Mouse (Mus musculus) macrophage (primary cell): ENCODE results near the gene Ciz1. TPM values are rescaled to one million over a fixed set of nuclear protein-coding genes. Genes with fewer than 3 reads are reported as not detected.
A peak's percentile ranks its signal among the peaks of the same experiment; 100 is the strongest.

ENCODE experiments used
- H3K27ac ChIP-seq: fragments of 350-480 bp; formaldehyde crosslinking; 2 replicates; pipeline ENCODE4 v1.9.0; 2021
- H3K36me3 ChIP-seq: fragments of 350-480 bp; formaldehyde crosslinking; 2 replicates; pipeline ENCODE4 v1.9.0; 2021; ENCODE audit errors: inconsistent target
- H3K4me3 ChIP-seq: fragments of 350-480 bp; formaldehyde crosslinking; 2 replicates; pipeline ENCODE4 v1.9.0; 2021; ENCODE audit errors: inconsistent target
- H3K79me2 ChIP-seq: fragments of 350-480 bp; formaldehyde crosslinking; 2 replicates; pipeline ENCODE4 v1.9.0; 2021; ENCODE audit errors: inconsistent target
- WGBS: methylation state at CpG from one replicate; pipeline ENCODE4 v1.1.7; 2026; ENCODE audit warnings: inconsistent platforms; ENCODE audit not compliant: missing documents; 5-methylcytosine and 5-hydroxymethylcytosine counted together
- polyA plus RNA-seq: library from polyadenylated mRNA; stranded (reverse); fragments of 250-400 nt; gene quantifications from 3 replicates; pipeline ENCODE4 v1.2.4, GENCODE M21; 2018; ENCODE audit warnings: inconsistent platforms

The Ciz1 gene
- polyA plus RNA-seq, 1 experiment from 2014 or later, result 118 TPM

- H3K27ac ChIP-seq, result no peak overlapping the region
- WGBS, result 86% methylated on average over 8 of the region's 8 CpGs
- no peaks in the 10 kb centered on the region for H3K36me3 ChIP-seq
- H3K79me2 ChIP-seq, result no peaks in the 10 kb centered on the region
- H3K4me3 ChIP-seq, result no peak overlapping the region
Observed at GRCm38 (mm10) chr2:32315751-32316150, 36.4 kb upstream of the Ciz1 start.

GRCm38 (mm10) chr2:32316887-32317656 is 35.1 kb upstream of the Ciz1 start:
- Histone ChIP-seq H3K36me3 (no peaks in the 10 kb centered on the region), H3K4me3 (no peak overlapping the region), H3K27ac (no peak overlapping the region), H3K79me2 (no peaks in the 10 kb centered on the region)
- WGBS, result 83% methylated on average over 19 of the region's 20 CpGs

- WGBS, result 10% methylated on average over 17 of the region's 19 CpGs
Observed at GRCm38 (mm10) chr2:32317791-32318417, 34.2 kb upstream of the Ciz1 start.

GRCm38 (mm10) chr2:32318709-32319585 is 33.2 kb upstream of the Ciz1 start:
- no peaks in the 10 kb centered on the region for H3K36me3 ChIP-seq
- WGBS, result 70% methylated on average over 14 of the region's 14 CpGs
- no peaks in the 10 kb centered on the region for H3K79me2 ChIP-seq
- H3K27ac ChIP-seq, result no peak overlapping the region
- H3K4me3 ChIP-seq, result no peak overlapping the region

More at GRCm38 (mm10) chr2:32317791-32318417, 34.2 kb upstream of the Ciz1 start:
- Histone ChIP-seq H3K79me2 (no peaks in the 10 kb centered on the region), H3K36me3 (no peaks in the 10 kb centered on the region), H3K4me3 (no peak overlapping the region), H3K27ac (no peak overlapping the region)

- Histone ChIP-seq H3K79me2 (no peaks in the 10 kb centered on the region), H3K4me3 (no peak overlapping the region), H3K27ac (no peak overlapping the region), H3K36me3 (no peaks in the 10 kb centered on the region)
- WGBS, result 56% methylated on average over 7 of the region's 9 CpGs
Observed at GRCm38 (mm10) chr2:32319586-32320580, 32.2 kb upstream of the Ciz1 start.

- Histone ChIP-seq H3K79me2 (no peaks in the 10 kb centered on the region), H3K36me3 (no peaks in the 10 kb centered on the region), H3K4me3 (no peak overlapping the region), H3K27ac (no peak overlapping the region)
- 81% methylated on average over 11 of the region's 11 CpGs for WGBS
Observed at GRCm38 (mm10) chr2:32320721-32321120, 31.4 kb upstream of the Ciz1 start.

- 83% methylated on average over 9 of the region's 9 CpGs for whole genome bisulfite sequencing
Observed at GRCm38 (mm10) chr2:32321591-32322298, 30.4 kb upstream of the Ciz1 start.

GRCm38 (mm10) chr2:32322754-32323741 is 29.1 kb upstream of the Ciz1 start:
- Histone ChIP-seq H3K36me3 (no peaks in the 10 kb centered on the region), H3K79me2 (no peaks in the 10 kb centered on the region), H3K27ac (no peak overlapping the region), H3K4me3 (no peak overlapping the region)
- WGBS, result 85% methylated on average over 7 of the region's 7 CpGs

More at GRCm38 (mm10) chr2:32321591-32322298, 30.4 kb upstream of the Ciz1 start:
- Histone ChIP-seq H3K27ac (no peak overlapping the region), H3K4me3 (no peak overlapping the region), H3K79me2 (no peaks in the 10 kb centered on the region), H3K36me3 (no peaks in the 10 kb centered on the region)

GRCm38 (mm10) chr2:32324322-32324721 is 27.8 kb upstream of the Ciz1 start:
- WGBS, result 83% methylated on average over 4 of the region's 4 CpGs

GRCm38 (mm10) chr2:32325342-32325741 is 26.8 kb upstream of the Ciz1 start:
- no peak overlapping the region for H3K4me3 ChIP-seq
- H3K27ac ChIP-seq, result peak overlapping the region; percentile 16; the same call in 1 of the 2 replicates
- WGBS, result 47% methylated on average over 7 of the region's 7 CpGs
- no peaks in the 10 kb centered on the region for H3K79me2 ChIP-seq
- no peaks in the 10 kb centered on the region for H3K36me3 ChIP-seq

More at GRCm38 (mm10) chr2:32324322-32324721, 27.8 kb upstream of the Ciz1 start:
- Histone ChIP-seq H3K36me3 (no peaks in the 10 kb centered on the region), H3K79me2 (no peaks in the 10 kb centered on the region), H3K4me3 (no peak overlapping the region), H3K27ac (no peak overlapping the region)

GRCm38 (mm10) chr2:32327200-32327599 is 24.9 kb upstream of the Ciz1 start:
- 91% methylated on average over 4 of the region's 4 CpGs for WGBS

GRCm38 (mm10) chr2:32328911-32329460 is 23.1 kb upstream of the Ciz1 start:
- Histone ChIP-seq H3K4me3 (no peak overlapping the region), H3K27ac (no peak overlapping the region), H3K36me3 (no peaks in the 10 kb centered on the region), H3K79me2 (no peaks in the 10 kb centered on the region)
- 70% methylated on average over 13 of the region's 13 CpGs for WGBS

More at GRCm38 (mm10) chr2:32327200-32327599, 24.9 kb upstream of the Ciz1 start:
- Histone ChIP-seq H3K4me3 (no peak overlapping the region), H3K79me2 (no peaks in the 10 kb centered on the region), H3K36me3 (no peaks in the 10 kb centered on the region), H3K27ac (no peak overlapping the region)
